Mouse (Mus musculus) CH12.LX (cell line): ENCODE results near the gene Neurl1a. TPM values are rescaled to one million over a fixed set of nuclear protein-coding genes. Genes with fewer than 3 reads are reported as not detected.

Source experiments
- DNase-seq: peaks from one replicate; pipeline ENCODE4 v3.0.0-alpha.2; 2013; ENCODE audit errors: extremely low read depth
- H3K27ac ChIP-seq: 2 replicates; pipeline ENCODE4 v1.5.1; 2012; ENCODE audit warnings: low read depth, mild to moderate bottlenecking, control low read depth, moderate library complexity; ENCODE audit not compliant: insufficient read depth
- H3K27me3 ChIP-seq: replicated peaks from 2 replicates; pipeline ENCODE3; 2012; ENCODE audit warnings: inconsistent platforms
- H3K36me3 ChIP-seq, 2 experiments: replicated peaks in 1 of 2; 2 replicates each; pipeline versions ENCODE3 to v1.6.1; 2012; ENCODE audit warnings: inconsistent platforms in 1 of 2, low read length in 1 of 2, mild to moderate bottlenecking in 1 of 2, mixed read lengths in 1 of 2, moderate library complexity in 1 of 2; ENCODE audit not compliant: control insufficient read depth in 1 of 2, insufficient read depth in 1 of 2
- H3K4me1 ChIP-seq, 2 experiments: 2 replicates each; pipeline ENCODE4 v1.6.1; 2012; ENCODE audit warnings: inconsistent platforms in 1 of 2, moderate library complexity in 1 of 2; ENCODE audit not compliant: insufficient read depth in 2 of 2, control insufficient read depth in 1 of 2
- H3K4me2 ChIP-seq: 2 replicates; pipeline ENCODE4 v1.6.1; 2012; ENCODE audit warnings: low read depth, mild to moderate bottlenecking, control low read depth; ENCODE audit not compliant: poor library complexity, insufficient read depth, severe bottlenecking
- H3K4me3 ChIP-seq, 3 experiments: fragments of 150-350 bp in 1 of 3; sonication (generic) in 1 of 3; replicated peaks in 1 of 3; 2 replicates each; pipeline versions ENCODE3 to v1.5.1; 2011 to 2012; ENCODE audit warnings: low read depth in 2 of 3, low read length in 2 of 3, mild to moderate bottlenecking in 2 of 3, moderate library complexity in 2 of 3, control low read depth in 1 of 3, improper control_type of control experiment in 1 of 3, inconsistent platforms in 1 of 3, mixed read lengths in 1 of 3; ENCODE audit not compliant: poor library complexity in 1 of 3
- H3K79me2 ChIP-seq: replicated peaks from 2 replicates; pipeline ENCODE4 v1.6.1; 2012; ENCODE audit warnings: mild to moderate bottlenecking, moderate library complexity; ENCODE audit not compliant: control insufficient read depth, poor library complexity, insufficient read depth, severe bottlenecking; ENCODE audit errors: extremely low read depth
- H3K9ac ChIP-seq: 2 replicates; pipeline ENCODE4 v1.6.1; 2012; ENCODE audit warnings: low read depth, mild to moderate bottlenecking, control low read depth, moderate library complexity; ENCODE audit not compliant: insufficient read depth
- H3K9me3 ChIP-seq: replicated peaks from 2 replicates; pipeline ENCODE3; 2012; ENCODE audit warnings: low read length, inconsistent platforms, mixed read lengths
- CHD1 ChIP-seq: IDR thresholded peaks from 2 replicates; pipeline ENCODE4 v1.6.1; 2012; ENCODE audit warnings: low read depth, low read length, improper control_type of control experiment, inconsistent platforms
- E2F4 ChIP-seq: IDR thresholded peaks from 2 replicates; pipeline ENCODE4 v1.6.1; 2011; ENCODE audit warnings: low read depth, low read length, improper control_type of control experiment; ENCODE audit not compliant: insufficient replicate concordance
- EP300 ChIP-seq: IDR thresholded peaks from 2 replicates; pipeline ENCODE4 v1.6.1; 2011; ENCODE audit warnings: low read length, improper control_type of control experiment
- ETS1 ChIP-seq: conservative IDR thresholded peaks from 2 replicates; pipeline ENCODE4 v1.6.1; 2012; ENCODE audit warnings: low read depth, mild to moderate bottlenecking, inconsistent platforms, low read length, improper control_type of control experiment, moderate library complexity
- JUN ChIP-seq: IDR thresholded peaks from 2 replicates; pipeline ENCODE4 v1.6.1; 2011; ENCODE audit warnings: low read depth, mild to moderate bottlenecking, low read length, improper control_type of control experiment, moderate library complexity; ENCODE audit not compliant: insufficient read depth
- KAT2A ChIP-seq: IDR thresholded peaks from 2 replicates; pipeline ENCODE4 v1.6.1; 2012; ENCODE audit warnings: low read length, improper control_type of control experiment, inconsistent platforms; ENCODE audit not compliant: insufficient replicate concordance
- MXI1 ChIP-seq: IDR thresholded peaks from 2 replicates; pipeline ENCODE4 v1.6.1; 2011; ENCODE audit warnings: mild to moderate bottlenecking, low read depth, low read length, improper control_type of control experiment
- NRF1 ChIP-seq: IDR thresholded peaks from 2 replicates; pipeline ENCODE4 v1.6.1; 2014; ENCODE audit warnings: low read depth, mild to moderate bottlenecking, inconsistent platforms, low read length, improper control_type of control experiment, moderate library complexity
- POLR2A ChIP-seq: IDR thresholded peaks from 2 replicates; pipeline ENCODE4 v1.6.1; 2011; ENCODE audit warnings: low read depth, mild to moderate bottlenecking, improper control_type of control experiment, low read length
- RAD21 ChIP-seq: IDR thresholded peaks from 2 replicates; pipeline ENCODE4 v1.6.1; 2011; ENCODE audit warnings: low read depth, mild to moderate bottlenecking, low read length, improper control_type of control experiment, moderate library complexity
- SIN3A ChIP-seq: IDR thresholded peaks from 2 replicates; pipeline ENCODE4 v1.6.1; 2012; ENCODE audit warnings: low read length, improper control_type of control experiment, inconsistent platforms
- ZKSCAN1 ChIP-seq: IDR thresholded peaks from 2 replicates; pipeline ENCODE4 v1.6.1; 2012; ENCODE audit warnings: low read depth, inconsistent platforms, low read length, improper control_type of control experiment, borderline replicate concordance
- ZMIZ1 ChIP-seq: IDR thresholded peaks from 2 replicates; pipeline ENCODE4 v1.6.1; 2012; ENCODE audit warnings: low read depth, mild to moderate bottlenecking, inconsistent platforms, low read length, improper control_type of control experiment
- ZNF384 ChIP-seq: IDR thresholded peaks from 2 replicates; pipeline ENCODE4 v1.6.1; 2012; ENCODE audit warnings: low read depth, low read length, improper control_type of control experiment, inconsistent platforms
- dilution Hi-C: fragments of 300-500 bp; cut with MboI; formaldehyde crosslinking; loops from 2 replicates; pipeline ENCODE4 v1.14.3; 2020; ENCODE audit warnings: low sequenced_read_pairs; ENCODE audit not compliant: extremely low pct_unique_long_range_greater_than_20kb, extremely low pct_ligation_motif_present
- in situ Hi-C: fragments of 300-500 bp; cut with MboI; formaldehyde crosslinking; loops from 3 replicates; pipeline ENCODE4 v1.14.3; 2019; ENCODE audit warnings: low sequenced_read_pairs, low pct_ligation_motif_present, low pct_unique_long_range_greater_than_20kb, mixed read lengths
- polyA plus RNA-seq: library from polyadenylated mRNA; unstranded; fragments of >175 nt; gene quantifications from 2 replicates; pipeline ENCODE4 v1.2.1, GENCODE M21; 2012; ENCODE audit warnings: low read depth; ENCODE audit not compliant: insufficient read length
- total RNA-seq, 2 experiments: library from RNA; depleted of rRNA; stranded (reverse); fragments of 300-350 nt in 1 of 2; fragments of >200 nt in 1 of 2; gene quantifications; 2 replicates each; pipeline ENCODE4 v1.2.3; 2012 to 2014

Gene Neurl1a
- total and polyA plus RNA-seq, 3 experiments = 0.05 to 0.13 TPM; not detected in 1

DNA sequence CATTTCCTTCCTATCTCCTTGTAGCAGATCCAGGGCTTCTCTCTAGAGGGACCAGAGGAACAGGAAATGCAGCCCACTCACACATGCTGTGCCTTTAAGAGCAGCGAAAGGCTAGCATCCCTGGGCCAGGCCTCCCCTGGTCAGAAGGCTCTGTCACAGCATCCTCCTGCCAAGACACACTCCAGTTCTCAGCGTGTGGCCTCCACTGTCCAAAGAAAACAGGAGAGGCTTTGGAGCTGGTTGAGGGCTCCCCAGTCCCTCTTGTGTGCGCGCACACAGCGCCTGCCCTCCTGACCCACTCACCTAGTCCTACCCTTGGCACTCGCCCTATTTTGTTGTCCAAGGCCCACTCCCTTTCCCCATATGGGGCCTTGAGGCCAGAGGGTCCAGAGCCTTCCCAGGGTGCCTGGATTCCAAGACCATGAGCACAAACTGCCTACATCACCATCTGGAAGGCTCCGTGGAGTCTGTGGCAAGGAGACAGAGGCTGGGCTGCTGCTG, 113.9 kb downstream of the Neurl1a start:
- H3K4me1 ChIP-seq = peaks cover 4 to 7% of the 10 kb centered on the region in 2 experiments
- no peak overlapping the region for H3K4me2 ChIP-seq
- no peak overlapping the region for H3K27ac ChIP-seq
- H3K4me3 ChIP-seq = no peak overlapping the region
- H3K27me3 ChIP-seq = no peaks in the 10 kb centered on the region
- TF ChIP-seq MXI1 (no peak), ZKSCAN1 (no peak), KAT2A (no peak), POLR2A (no peak), NRF1 (no peak), JUN (no peak)
- dilution Hi-C loops (no loop called here), in situ Hi-C loops (no loop called here)
- H3K9me3 ChIP-seq = no peaks in the 10 kb centered on the region
- H3K79me2 ChIP-seq = no peaks in the 10 kb centered on the region
- H3K36me3 ChIP-seq = peaks cover 0 to 23% of the 10 kb centered on the region in 2 experiments
- DNase-seq = no peak
- H3K9ac ChIP-seq = no peak overlapping the region

GRCm38 (mm10) chr19:47298100-47298499, 119.5 kb downstream of the Neurl1a start:
- in situ Hi-C loops (no loop called here), dilution Hi-C loops (no loop called here)
- Histone ChIP-seq H3K27ac (no peak overlapping the region), H3K4me2 (no peak overlapping the region), H3K9me3 (no peaks in the 10 kb centered on the region), H3K36me3 (peaks cover 0 to 23% of the 10 kb centered on the region in 2 experiments), H3K9ac (no peak overlapping the region), H3K4me3 (no peak overlapping the region), H3K27me3 (no peaks in the 10 kb centered on the region), H3K79me2 (no peaks in the 10 kb centered on the region), H3K4me1 (peaks cover 4 to 17% of the 10 kb centered on the region in 2 experiments)
- DNase-seq = peak; percentile 12
- TF ChIP-seq ETS1 (no peak), ZNF384 (no peak), ZMIZ1 (no peak), SIN3A (no peak), E2F4 (no peak), KAT2A (no peak), CHD1 (no peak), EP300 (no peak), RAD21 (no peak)
